Mouse (Mus musculus) heart, adult 2 months (tissue): ENCODE measurements at regions not wholly inside any gene's neighbourhood (a gene's known extent, or its start where the extent isn't known, plus 50 kb on each side); places are given as distances from the start of the nearest gene placed in this dataset.

Source experiments
- CTCF ChIP-seq: fragments of 200-600 bp; IDR thresholded peaks from 2 replicates; pipeline ENCODE4 v1.8.1; 2022; ENCODE audit warnings: antibody characterized with exemption, mild to moderate bottlenecking, moderate library complexity
- POLR2A ChIP-seq: fragments of 200-500 bp; IDR thresholded peaks from 2 replicates; pipeline ENCODE4 v1.6.1; 2011; ENCODE audit warnings: mild to moderate bottlenecking, low read depth, low read length, control low read depth; ENCODE audit not compliant: insufficient read depth

DNA sequence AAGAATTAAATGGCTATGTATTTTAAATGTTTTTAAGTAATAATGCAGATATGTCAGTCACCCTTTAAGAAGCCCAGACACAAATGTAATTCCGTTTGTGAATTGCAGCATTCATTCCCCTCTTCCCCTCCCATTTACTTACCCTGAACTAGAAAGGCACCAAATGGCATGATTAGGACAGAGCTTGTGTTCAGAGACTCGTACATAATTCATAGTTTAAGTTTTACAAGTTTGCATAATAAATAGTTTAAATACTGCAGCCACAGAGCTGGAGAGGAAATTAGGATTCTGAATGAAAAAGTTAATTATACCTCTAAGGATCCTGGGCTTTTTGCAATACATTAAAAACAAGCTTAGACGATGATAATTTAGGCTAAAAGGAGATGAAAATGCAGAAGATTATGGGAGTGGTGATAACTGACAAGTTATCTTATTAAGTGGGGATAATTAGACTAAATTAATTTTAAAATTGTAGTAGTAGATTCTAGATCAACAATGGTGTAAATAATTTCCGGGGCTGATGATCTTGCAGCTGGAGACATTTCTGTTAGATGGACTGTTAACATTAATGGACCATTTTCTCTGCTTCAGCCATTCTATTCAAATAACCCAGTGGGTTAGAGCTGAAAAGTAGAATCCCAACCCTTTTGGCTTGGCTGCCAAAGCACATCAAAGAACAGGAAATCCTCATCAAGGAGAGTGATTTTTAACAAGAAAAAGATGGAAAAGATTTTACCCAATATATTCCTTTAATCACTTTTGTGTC, 897.2 kb downstream of the Brinp1 start:
- TF ChIP-seq CTCF (no peak), POLR2A (no peak)
